Mouse (Mus musculus): Measurements from ENCODE around the gene Tsnax.

DNA sequence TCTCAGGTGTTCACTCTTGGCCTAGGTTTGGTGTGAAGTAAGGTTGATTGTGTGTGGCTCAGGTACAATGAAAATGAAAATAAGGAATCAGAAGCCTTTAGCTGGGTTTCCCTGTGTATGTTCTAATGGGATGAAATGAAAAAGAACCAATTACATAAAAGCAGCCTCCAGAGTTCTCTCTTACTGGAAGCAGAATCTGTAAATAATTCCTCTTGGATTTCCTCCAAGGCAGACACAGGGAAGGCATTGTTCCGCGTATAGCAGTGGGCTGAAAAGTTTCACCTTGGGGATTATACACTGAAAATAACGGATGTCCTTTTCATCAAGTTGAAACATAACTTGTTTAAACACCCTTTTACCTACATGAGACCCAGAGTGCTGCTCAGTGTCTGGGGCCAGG lies 14.4 kb downstream of the Tsnax start:
- TF ChIP-seq POLR2A (IDR thresholded peaks at IDR 0.05; ENCODE audit: borderline replicate concordance, low read depth, low read length) = no peak
- no peak for TF ChIP-seq CTCF (IDR thresholded peaks at IDR 0.05; ENCODE audit: low read depth, low read length)
